Mouse (Mus musculus): ENCODE results near the gene Gm17584. TPM values are rescaled to one million over a fixed set of nuclear protein-coding genes. Genes with fewer than 3 reads are reported as not detected.
"Not testable (repeated sequence)": the region's sequence is repeated elsewhere in the genome, so short reads cannot be mapped to it uniquely, and the experiment has no call there.

The Gm17584 gene
- total RNA-seq (2021) = not detected
- long read RNA-seq, experiment 1 = 0 reads
- long read RNA-seq, experiment 2 = 0 reads

- DNase-seq; intact Hi-C loops (cut with DNase I; ENCODE audit: low total_unique reads): not testable (repeated sequence)
Observed at GRCm38 (mm10) chrX:124500263-124500662, at the start of gene Gm17584. Gm17584 (plus strand) TSS chrX:124500563.

Other genes starting within 250 kb of the Gm17584 start
- not detected for gene Gm17469, start 129.3 kb downstream of the Gm17584 start, total RNA-seq (2021)